Mouse (Mus musculus) adrenal gland, adult 18-20 months (tissue): ENCODE measurements at regions not wholly inside any gene's neighbourhood (a gene's known extent, or its start where the extent isn't known, plus 50 kb on each side); places are given as distances from the start of the nearest gene placed in this dataset.

Source experiments
- DNase-seq, 2 experiments: peaks; one replicate each; pipeline ENCODE4 v3.0.0; 2021 to 2022; ENCODE audit warnings: low spot score in 2 of 2

- DNase-seq: peak; percentile 37 to 51
These were observed 794.3 kb upstream of the Api5 start for GRCm38 (mm10) chr2:95232135-95232772.

- DNase-seq: no peak
These were observed 793.8 kb upstream of the Api5 start for GRCm38 (mm10) chr2:95231739-95232134.

GRCm38 (mm10) chr2:95229386-95229785 is 791.5 kb upstream of the Api5 start:
- DNase-seq: no peak

- DNase-seq: no peak
These were observed 772.4 kb upstream of the Api5 start for GRCm38 (mm10) chr2:95210216-95210941.
